Mouse (Mus musculus) kidney, adult 9 months (tissue): ENCODE data around the gene Efnb1.

Experiments
- DNase-seq: peaks from one replicate; pipeline ENCODE4 v3.0.0; 2022

The Efnb1 gene

DNA sequence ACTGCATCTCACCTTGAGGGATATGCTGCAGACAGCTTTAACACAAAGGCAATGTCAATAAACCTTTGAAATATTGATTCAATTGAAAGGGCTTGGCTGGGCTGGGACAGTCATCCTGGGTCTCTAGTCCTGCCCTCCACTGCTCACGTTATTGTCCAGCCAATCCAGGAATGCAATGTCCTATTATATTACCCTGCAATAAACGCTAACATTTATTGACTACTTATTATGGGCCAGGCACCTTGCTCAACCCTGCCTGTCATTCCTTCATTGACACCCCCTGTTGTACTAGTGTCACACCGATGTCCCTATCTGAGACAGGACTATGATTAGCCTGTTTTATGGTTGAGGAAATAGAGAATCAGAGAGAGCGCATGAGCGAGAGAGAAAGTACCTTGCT, 18.4 kb downstream of the Efnb1 start:
- DNase-seq = no peak

DNA sequence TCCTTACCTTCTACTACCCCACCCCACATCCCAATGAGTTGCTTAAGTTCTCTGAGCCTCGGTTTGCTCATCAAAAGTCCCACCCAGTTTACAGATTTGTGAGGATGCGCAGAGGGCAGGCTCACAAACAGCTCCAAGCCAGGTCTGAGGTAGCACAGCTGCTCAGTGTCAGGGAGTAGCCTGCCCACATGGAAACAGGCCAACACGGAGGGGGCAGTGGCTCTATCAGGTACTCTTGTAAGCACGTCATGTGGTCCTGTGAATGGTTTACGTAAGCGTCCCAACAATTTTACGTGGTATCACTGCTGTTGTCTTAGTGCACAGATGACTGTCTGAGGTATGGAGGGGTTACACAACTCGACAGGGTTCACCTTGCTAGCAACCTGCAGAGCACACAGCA, 23.1 kb downstream of the Efnb1 start:
- no peak for DNase-seq

DNA sequence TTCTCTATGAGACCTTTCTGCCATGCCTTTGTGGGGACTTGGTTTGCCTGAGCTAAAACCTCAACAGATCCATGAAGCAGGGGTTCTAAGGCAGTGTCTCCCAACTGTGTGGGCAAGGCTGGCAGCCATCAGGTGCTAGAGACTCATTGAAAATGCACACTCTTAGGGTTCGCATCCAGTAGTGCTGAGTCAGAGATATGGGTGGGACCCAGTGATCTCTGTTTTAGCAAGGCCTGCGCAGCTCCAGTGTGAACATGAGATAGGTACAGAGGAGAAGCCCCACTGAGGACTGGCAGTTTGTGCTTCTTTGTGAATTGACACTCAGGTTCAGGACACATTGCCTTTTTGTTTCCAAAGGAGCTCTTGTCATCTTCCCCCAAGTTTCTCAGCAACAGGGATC, 28.2 kb downstream of the Efnb1 start:
- DNase-seq = no peak

DNA sequence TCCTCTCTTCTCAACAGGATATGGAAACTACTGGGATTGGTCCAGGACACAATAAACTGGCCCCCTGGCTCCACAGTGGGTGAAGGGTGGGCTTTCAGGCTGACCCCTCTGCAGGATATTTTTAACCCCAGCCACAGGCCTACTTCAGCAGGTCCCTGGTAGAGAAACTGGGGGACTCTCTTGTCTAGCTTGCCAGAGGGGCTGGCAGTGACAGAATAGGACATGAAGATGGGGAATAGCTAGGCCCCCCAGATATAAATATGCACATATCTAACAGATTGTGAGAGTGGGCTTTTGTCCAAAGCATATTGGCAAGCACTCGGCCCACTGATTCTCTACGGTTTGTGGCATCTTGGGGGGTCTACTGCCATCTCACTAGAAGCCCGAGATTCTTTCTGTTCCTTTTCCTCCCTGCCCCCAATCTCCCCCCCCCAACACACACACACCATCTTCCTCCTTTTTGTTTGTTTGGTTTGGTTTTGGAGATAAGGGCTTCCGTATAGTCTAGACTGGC, 29.0 kb downstream of the Efnb1 start:
- no peak for DNase-seq

DNA sequence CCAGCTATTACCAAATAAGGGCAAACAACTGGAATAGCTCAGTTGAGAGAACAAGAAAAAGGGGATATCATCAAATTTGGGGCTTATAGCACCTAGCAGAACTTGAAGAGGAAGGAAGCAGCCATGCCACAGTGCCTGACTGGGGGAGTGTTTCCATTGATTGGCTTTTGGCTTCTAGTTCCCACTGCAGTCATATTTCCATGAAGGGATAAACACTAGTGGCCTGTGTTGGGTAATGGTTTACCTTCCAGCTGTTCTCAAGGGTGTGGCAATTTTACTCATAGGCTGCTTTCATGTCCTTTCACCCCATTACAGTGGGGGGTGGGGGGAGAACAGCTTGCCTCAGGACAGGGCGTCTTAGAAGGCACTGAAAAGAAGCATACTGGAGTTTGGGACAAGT, 31.1 kb downstream of the Efnb1 start:
- no peak for DNase-seq

DNA sequence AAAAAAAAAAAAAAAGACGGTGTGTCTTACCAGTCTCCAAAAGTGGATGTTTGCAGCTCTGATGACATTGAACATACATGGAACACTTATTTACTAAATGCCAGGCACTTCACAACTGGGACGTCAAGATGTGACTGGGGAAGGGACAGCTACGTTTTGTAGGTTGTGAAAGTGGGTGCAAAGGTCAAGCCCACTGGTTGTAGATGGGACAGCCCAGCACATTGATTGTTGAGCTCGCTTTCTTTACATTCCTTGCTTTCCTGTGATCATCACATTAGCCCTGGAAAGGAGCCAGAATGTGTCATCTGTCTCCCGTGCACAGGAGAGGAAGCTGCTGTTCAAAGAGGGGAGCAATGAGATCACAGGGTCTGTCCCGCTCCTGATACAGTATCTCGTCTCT, 31.6 kb downstream of the Efnb1 start:
- no peak for DNase-seq

DNA sequence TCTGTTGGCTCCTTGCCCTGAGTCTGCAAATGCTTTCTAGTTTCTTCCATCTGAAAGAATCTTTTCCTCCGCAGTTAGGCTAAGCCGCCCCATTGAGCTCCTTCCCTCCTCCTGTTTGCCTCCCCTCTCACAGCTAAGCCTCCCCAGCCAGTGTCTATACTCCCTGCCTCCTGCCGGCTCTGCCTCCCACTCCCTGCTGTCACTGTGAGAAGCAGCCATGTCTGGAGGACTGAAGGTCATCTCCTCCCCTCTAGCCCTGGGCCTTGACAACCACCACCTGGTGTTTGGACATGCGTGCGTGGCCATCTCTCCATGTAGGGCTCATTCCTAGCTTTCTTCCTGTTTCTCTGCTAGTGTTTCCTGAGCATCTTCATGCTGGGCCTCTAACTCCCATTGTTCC, 36.4 kb downstream of the Efnb1 start:
- DNase-seq = no peak

DNA sequence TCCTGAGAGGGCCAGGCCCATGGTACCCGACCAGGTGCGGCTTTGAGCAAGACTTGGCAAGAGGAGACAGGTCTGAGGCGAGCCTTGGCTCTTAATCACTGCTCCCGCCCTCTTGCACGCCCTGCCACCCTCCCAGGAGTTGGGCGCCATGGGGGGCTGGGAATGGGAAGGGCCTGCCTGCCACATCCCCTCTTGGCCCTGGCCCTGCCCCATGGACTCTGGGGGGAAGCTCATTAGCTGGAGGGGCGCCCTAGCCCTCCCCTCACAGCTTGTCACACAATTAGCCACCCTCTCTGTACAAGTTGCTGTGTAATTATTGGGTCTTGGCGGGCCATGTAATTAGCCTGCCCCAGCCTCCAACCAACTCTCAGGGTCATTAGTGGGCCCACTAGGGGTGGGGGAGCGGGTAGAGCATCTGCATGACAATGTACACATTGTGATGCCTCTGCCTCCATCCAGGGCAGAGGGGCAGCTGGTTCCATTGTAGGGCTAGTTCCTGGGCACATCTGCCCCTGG, 49.2 kb downstream of the Efnb1 start:
- DNase-seq = no peak

DNA sequence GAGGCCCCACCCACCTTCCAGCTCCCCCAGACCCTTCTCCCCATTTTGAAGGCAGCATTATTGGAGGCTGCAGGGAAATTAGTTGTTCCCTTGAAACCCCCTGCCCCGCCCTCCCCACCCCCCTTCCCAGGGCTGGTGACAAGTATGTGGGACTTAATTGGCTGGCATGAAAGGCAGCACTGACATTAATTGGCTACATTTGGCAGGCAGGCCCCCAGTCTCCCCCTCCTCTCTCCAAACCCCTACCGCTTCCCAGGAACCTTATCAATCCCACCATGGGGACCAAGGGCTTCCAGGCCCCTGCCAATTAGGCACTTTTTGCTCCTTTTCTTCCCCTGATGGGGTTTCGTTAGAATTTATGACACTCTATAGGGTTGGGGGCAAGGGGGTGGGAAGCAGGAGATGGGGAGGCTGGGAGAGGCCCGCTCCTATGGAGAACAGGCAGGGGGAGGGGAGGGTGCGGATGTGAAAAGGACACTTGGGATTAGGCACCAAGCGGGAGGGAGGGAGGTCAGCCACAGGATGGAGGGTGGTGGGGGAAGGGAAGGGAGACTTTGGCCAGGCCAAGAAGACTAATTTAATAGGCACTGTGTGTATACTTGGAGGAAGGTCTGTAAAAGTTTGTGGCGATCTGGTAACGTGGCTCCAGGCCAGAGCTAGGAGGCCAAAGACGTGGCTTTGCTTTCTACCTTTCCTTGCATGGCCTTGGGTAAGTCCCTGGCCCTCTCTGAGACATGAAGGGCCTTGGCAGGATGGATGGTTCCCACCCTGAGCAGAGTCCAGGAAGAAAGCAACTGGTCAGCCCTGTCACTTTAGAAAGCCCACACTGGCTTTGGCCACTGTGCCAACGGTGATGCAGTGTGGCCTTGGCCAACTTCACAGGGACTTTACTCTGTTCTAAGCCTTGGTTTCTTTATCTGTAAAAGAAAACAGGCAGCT, 50.8 kb downstream of the Efnb1 start:
- DNase-seq = no peak

DNA sequence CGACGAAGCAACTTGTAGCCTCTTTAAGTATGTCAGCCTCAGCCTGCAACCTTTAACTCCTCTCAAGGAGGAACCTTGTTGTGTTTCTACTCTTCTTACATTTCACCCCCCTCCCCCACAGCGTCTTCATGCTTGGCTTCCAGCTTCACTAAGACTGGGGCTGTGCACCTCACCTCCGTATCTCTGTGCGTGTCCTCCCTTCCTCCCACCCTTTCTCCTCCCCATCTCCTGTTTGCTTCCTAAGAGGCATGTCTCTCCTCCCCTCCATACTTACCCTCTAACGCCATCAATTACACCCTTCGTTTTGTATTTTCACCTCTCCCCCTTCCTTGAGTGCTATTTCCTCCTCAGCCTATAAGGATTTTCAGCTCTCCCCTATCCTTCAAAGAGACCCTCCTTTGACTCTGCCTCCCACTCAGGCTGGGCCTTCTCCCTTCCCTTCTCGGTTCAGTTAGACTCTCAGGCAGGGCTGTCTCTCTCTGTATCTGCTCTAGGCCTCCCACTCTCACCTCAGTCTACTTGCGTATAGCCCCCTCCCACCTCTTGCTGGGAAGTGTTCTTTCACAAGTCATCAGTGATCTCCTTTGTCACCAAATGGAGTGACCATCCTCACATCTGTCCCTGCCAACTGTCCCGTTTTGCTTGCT, 55.6 kb downstream of the Efnb1 start:
- no peak for DNase-seq

DNA sequence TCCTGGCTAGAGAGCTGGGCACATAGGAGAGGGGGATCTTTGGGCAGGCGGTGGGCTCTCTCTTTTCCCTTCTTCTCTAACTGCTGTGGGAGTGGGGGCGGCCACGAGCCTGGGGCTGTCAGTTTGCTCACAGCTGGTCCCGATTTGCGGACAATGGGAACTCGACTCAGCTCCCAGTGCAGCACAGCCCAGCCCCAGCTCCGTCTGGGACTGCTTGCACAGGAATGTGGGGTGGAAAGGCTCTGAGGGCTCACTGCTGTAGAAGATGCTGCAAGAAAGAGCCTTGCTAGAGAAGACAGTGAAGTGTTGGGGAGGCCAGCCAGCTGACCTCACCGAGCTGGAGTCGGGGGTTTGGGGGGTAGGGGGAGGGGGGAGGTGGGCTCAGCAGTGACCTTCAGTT, 61.0 kb downstream of the Efnb1 start:
- no peak for DNase-seq

DNA sequence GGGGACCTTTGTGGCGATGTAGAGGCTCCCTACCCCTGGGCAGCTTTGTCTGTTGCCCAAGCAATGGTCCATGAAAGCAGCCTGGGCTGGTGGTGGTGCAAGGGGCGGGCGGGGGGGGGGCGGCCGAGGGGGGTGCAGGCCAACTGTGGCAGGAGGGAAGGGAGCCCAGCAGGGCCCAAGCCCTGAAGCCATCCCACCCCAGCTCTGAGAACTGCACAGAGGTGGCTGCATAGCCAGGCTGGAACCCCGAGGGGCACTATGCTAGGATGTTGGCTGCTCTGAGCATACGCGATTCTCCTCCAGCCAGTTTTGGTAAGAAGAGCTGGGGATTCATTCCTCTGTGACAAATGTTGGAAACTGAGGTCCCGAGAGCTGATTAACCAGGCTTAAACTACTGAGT, 62.6 kb downstream of the Efnb1 start:
- no peak for DNase-seq
